In the genomic region with DNA sequence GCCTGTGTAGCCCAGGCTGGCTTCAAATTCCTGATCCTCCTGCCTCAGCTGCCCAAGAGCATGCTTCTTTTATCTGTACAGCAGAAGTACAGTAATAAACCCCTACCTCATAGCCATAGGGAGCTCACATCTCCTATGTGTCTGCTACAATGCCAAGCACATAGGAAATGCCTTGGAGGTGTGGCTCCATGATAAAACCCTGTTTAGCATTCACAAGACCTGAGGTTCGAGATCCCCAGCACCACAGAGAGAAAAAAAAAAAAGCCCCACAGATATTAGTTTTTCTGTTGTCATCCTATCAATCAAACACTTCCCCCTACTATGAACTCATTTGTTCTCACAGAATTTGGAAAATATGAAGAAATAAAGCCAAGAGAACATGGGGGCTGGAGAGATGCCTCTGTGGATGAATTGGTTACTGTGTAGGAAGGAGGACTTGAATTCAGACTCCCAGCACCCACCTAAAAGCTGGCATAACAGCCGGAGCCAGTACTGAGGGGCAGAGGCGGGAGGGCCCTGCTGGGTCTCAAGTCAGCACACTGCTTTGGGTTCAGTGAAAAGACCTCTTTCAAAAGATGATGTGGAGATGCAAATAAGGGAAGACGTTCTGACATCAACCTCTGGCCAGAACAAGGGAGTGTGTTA, we compare ENCODE assay signal across 19 mouse cellular contexts. TPM values are rescaled to one million over a fixed set of nuclear protein-coding genes. Genes with fewer than 3 reads are reported as not detected.
DNase-seq lines count a peak whose midpoint lies in the region; ATAC-seq and TF ChIP-seq lines count a peak whose summit lies in the region.
"Had no signal": no experiment of that assay in that cellular context is flagged by ENCODE, and none has a peak within 500 bp of the region (broad histone marks: within the 10 kb centered on the region; RNA-seq: fewer than 3 reads in every experiment).

No protein-coding gene starts in this region.

- TF ChIP-seq EP300 in liver, postnatal 0 days (IDR thresholded peaks at IDR 0.05; ENCODE audit: low read depth) = no peak

- ATAC-seq in liver, postnatal 0 days = no peak
- ATAC-seq in monocyte, adult 5-6 weeks (replicated peaks; ENCODE audit: insufficient number of reproducible peaks, low FRiP score, low TSS enrichment, poor library complexity, severe bottlenecking) = no peak
- ATAC-seq: forebrain, embryonic 15.5 days; hindbrain, embryonic 16.5 days had no signal

- no peak overlapping the region for H3K9ac ChIP-seq in liver, postnatal 0 days (replicated peaks)
- H3K9ac ChIP-seq: embryonic facial prominence, embryonic 12.5 days; forebrain, embryonic 15.5 days; hindbrain, embryonic 12.5 days had no signal

- TF ChIP-seq CTCF in layer of hippocampus, adult 2 months (conservative IDR thresholded peaks at IDR 0.05) = no peak
- no peak for TF ChIP-seq CTCF in liver, postnatal 0 days (IDR thresholded peaks at IDR 0.05; ENCODE audit: low read depth)

- peaks cover 12% of the 10 kb centered on the region for H3K4me1 ChIP-seq in liver, postnatal 0 days (ENCODE audit: insufficient read depth)
- H3K4me1 ChIP-seq: heart, embryonic 10.5 days; hindbrain, embryonic 12.5 days had no signal

- H3K4me2 ChIP-seq in liver, postnatal 0 days (ENCODE audit: low read depth, low read length) = no peak overlapping the region
- H3K4me2 ChIP-seq: embryonic facial prominence, embryonic 12.5 days; forebrain, embryonic 15.5 days; hindbrain, embryonic 12.5 days had no signal

- H3K27ac ChIP-seq in layer of hippocampus, adult 2 months = no peak overlapping the region
- peak overlapping the region; percentile 2; the same call in 1 of the 2 replicates for H3K27ac ChIP-seq in liver, postnatal 0 days (ENCODE audit: low read depth)
- H3K27ac ChIP-seq: embryonic facial prominence, embryonic 12.5 days; forebrain, embryonic 15.5 days; heart, embryonic 10.5 days; hindbrain, embryonic 12.5 days had no signal

- H3K9me3 ChIP-seq in liver, postnatal 0 days (ENCODE audit: low read length) = no peaks in the 10 kb centered on the region
- H3K9me3 ChIP-seq: embryonic facial prominence, embryonic 12.5 days; forebrain, embryonic 15.5 days; heart, embryonic 10.5 days; hindbrain, embryonic 12.5 days had no signal

- WGBS in liver, postnatal 0 days (ENCODE audit: insufficient replicate concordance) = 67% methylated on average over 4 of the region's 4 CpGs

- peak; percentile 41 to 45 for DNase-seq in layer of hippocampus, adult 2 months (ENCODE audit: low spot score in 2 of 2)
- no peak for DNase-seq in layer of hippocampus, postnatal 10 days (ENCODE audit: low spot score in 2 of 2)
- peak; percentile 55 for DNase-seq in MEL-GATA-1-ER (ENCODE audit: extremely low read depth, low read depth)
- peak; percentile 57 for DNase-seq in layer of hippocampus, adult 9-11 months
- DNase-seq in liver, postnatal 0 days = no peak
- DNase-seq in cerebellum, postnatal 10 days = no peak
- DNase-seq: adrenal gland, postnatal 14 days; cerebellum, adult 2 months; cerebellum, postnatal 14 days; gastrocnemius, postnatal 10 days; heart, adult 18-20 months; heart, postnatal 10 days; heart, postnatal 4 days had no signal

- no peak overlapping the region for H3K4me3 ChIP-seq in layer of hippocampus, adult 2 months
- H3K4me3 ChIP-seq in liver, postnatal 0 days (ENCODE audit: low read depth, low read length) = no peak overlapping the region
- H3K4me3 ChIP-seq: embryonic facial prominence, embryonic 12.5 days; forebrain, embryonic 15.5 days; heart, embryonic 10.5 days; hindbrain, embryonic 12.5 days had no signal

- no peaks in the 10 kb centered on the region for H3K36me3 ChIP-seq in liver, postnatal 0 days (replicated peaks; ENCODE audit: insufficient read depth, low read length)
- H3K36me3 ChIP-seq: embryonic facial prominence, embryonic 12.5 days; forebrain, embryonic 15.5 days; heart, embryonic 10.5 days; hindbrain, embryonic 12.5 days had no signal

- H3K27me3 ChIP-seq in liver, postnatal 0 days (ENCODE audit: insufficient read depth, low read length) = no peaks in the 10 kb centered on the region
- H3K27me3 ChIP-seq: embryonic facial prominence, embryonic 12.5 days had no signal

RNA-seq across cellular contexts. Expression of a gene that starts 11.8 kb away (rescaled TPM):
- 1 to 10 TPM; 1.5 to 2.0 TPM for total RNA-seq in layer of hippocampus, adult 2 months (2021)
- 1 to 10 TPM; 1.3 to 1.4 TPM for total RNA-seq in layer of hippocampus, postnatal 10 days (2021)
- 0.05 TPM in 1 of 2 replicates, not detected in the other for polyA plus RNA-seq in liver, postnatal 0 days (2015; fragmentation: Nextera tagmentation; extraction: Ambion mirVana)
- total RNA-seq in monocyte, adult 5-6 weeks (2017) = 2.3 TPM in 1 of 3 replicates, not detected in the others
- total RNA-seq: adrenal gland, postnatal 14 days had no signal
- polyA plus RNA-seq: heart, embryonic 10.5 days had no signal

RNA-seq across cellular contexts. Expression of a gene that starts 38.8 kb away (rescaled TPM):
- total RNA-seq in layer of hippocampus, adult 2 months (2021) = 10 to 100 TPM; 73.6 to 90.7 TPM
- total RNA-seq in layer of hippocampus, postnatal 10 days (2021) = 10 to 100 TPM; 69.9 to 89.4 TPM
- 10.3 and 10.9 TPM in 2 replicates for polyA plus RNA-seq in liver, postnatal 0 days (2015; fragmentation: Nextera tagmentation; extraction: Ambion mirVana)
- 135 to 183 TPM (median 160 TPM) in 3 replicates for total RNA-seq in monocyte, adult 5-6 weeks (2017)

Comparison
In these comparisons a context has a peak if more than half of its experiments do, and no peak if none do; other contexts are left out.
1. DNase-seq: peak in layer of hippocampus, adult 2 months (2 of 2), MEL-GATA-1-ER (single experiment) and layer of hippocampus, adult 9-11 months (single experiment); none in layer of hippocampus, postnatal 10 days (0 of 2), liver, postnatal 0 days (single experiment) and cerebellum, postnatal 10 days (0 of 2).